Mouse (Mus musculus) G1E-ER4 (cell line): Measurements from ENCODE around the gene Prrc2b. TPM values are rescaled to one million over a fixed set of nuclear protein-coding genes. Genes with fewer than 3 reads are reported as not detected.

Source experiments
- GATA1 ChIP-seq: IDR thresholded peaks from one replicate; pipeline ENCODE4 v1.8.0; 2012; ENCODE audit warnings: low read length, inconsistent platforms
- polyA plus RNA-seq: library from polyadenylated mRNA; stranded (reverse); fragments of >175 nt; gene quantifications from 2 replicates; pipeline ENCODE4 v1.2.3, GENCODE M21; 2012

Prrc2b gene
- polyA plus RNA-seq, 1 experiment: 97.4 TPM

GRCm38 (mm10) chr2:32129383-32130074 is 21.4 kb upstream of the Prrc2b start:
- no peak for TF ChIP-seq GATA1

- no peak for TF ChIP-seq GATA1
Measured at GRCm38 (mm10) chr2:32130435-32130834, 20.4 kb upstream of the Prrc2b start.

- no peak for TF ChIP-seq GATA1
Measured at GRCm38 (mm10) chr2:32131205-32131834, 19.6 kb upstream of the Prrc2b start.

GRCm38 (mm10) chr2:32131866-32132566 is 18.9 kb upstream of the Prrc2b start:
- no peak for TF ChIP-seq GATA1

- no peak for TF ChIP-seq GATA1
Measured at GRCm38 (mm10) chr2:32132567-32132992, 18.3 kb upstream of the Prrc2b start.

- TF ChIP-seq GATA1: no peak
Measured at GRCm38 (mm10) chr2:32134039-32134438, 16.8 kb upstream of the Prrc2b start.

GRCm38 (mm10) chr2:32137667-32138266 is 13.1 kb upstream of the Prrc2b start:
- TF ChIP-seq GATA1: no peak

GRCm38 (mm10) chr2:32139377-32139776 is 11.5 kb upstream of the Prrc2b start:
- no peak for TF ChIP-seq GATA1

GRCm38 (mm10) chr2:32140498-32140934 is 10.4 kb upstream of the Prrc2b start:
- TF ChIP-seq GATA1: no peak

- no peak for TF ChIP-seq GATA1
Measured at GRCm38 (mm10) chr2:32141602-32142001, 9.3 kb upstream of the Prrc2b start.

GRCm38 (mm10) chr2:32142368-32142767 is 8.5 kb upstream of the Prrc2b start:
- TF ChIP-seq GATA1: no peak

- peak; percentile 82 for TF ChIP-seq GATA1
Measured at GRCm38 (mm10) chr2:32144633-32145032, 6.2 kb upstream of the Prrc2b start.

GRCm38 (mm10) chr2:32146617-32147162 is 4.2 kb upstream of the Prrc2b start:
- TF ChIP-seq GATA1: no peak

GRCm38 (mm10) chr2:32150135-32150534 is 747 bp upstream of the Prrc2b start:
- no peak for TF ChIP-seq GATA1

GRCm38 (mm10) chr2:32150562-32150923 is 339 bp upstream of the Prrc2b start:
- TF ChIP-seq GATA1: no peak
